ENCODE assay signal across 23 mouse cellular contexts in genomic region chr12:84541391-84541958, GRCm38 (mm10). TPM values are rescaled to one million over a fixed set of nuclear protein-coding genes. Genes with fewer than 3 reads are reported as not detected.
A peak's percentile ranks its signal among the peaks of the same experiment; 100 is the strongest.
DNase-seq lines count a peak whose midpoint lies in the region; ATAC-seq lines count a peak whose summit lies in the region.
"Had no signal": no experiment of that assay in that cellular context is flagged by ENCODE, and none has a peak within 500 bp of the region (broad histone marks: within the 10 kb centered on the region; RNA-seq: fewer than 3 reads in every experiment).

No protein-coding gene starts in this region.

- no peak overlapping the region for H3K4me3 ChIP-seq in forebrain, embryonic 10.5 days
- H3K4me3 ChIP-seq in forebrain, embryonic 16.5 days (replicated peaks; ENCODE audit: low read length): no peak overlapping the region
- no peak overlapping the region for H3K4me3 ChIP-seq in forebrain, embryonic 13.5 days
- H3K4me3 ChIP-seq: heart, adult 2 months; heart, embryonic 15.5 days had no signal

- intact Hi-C loops in left cerebral cortex, postnatal 10 days (cut with DNase I): no loop called here

- no peak overlapping the region for H3K9ac ChIP-seq in forebrain, embryonic 16.5 days (replicated peaks; ENCODE audit: low read depth, low read length)
- H3K9ac ChIP-seq in forebrain, embryonic 13.5 days: no peak overlapping the region
- H3K9ac ChIP-seq: heart, embryonic 15.5 days; hindbrain, embryonic 14.5 days had no signal

- H3K36me3 ChIP-seq in forebrain, embryonic 10.5 days (replicated peaks): no peaks in the 10 kb centered on the region
- no peaks in the 10 kb centered on the region for H3K36me3 ChIP-seq in forebrain, embryonic 16.5 days (ENCODE audit: control insufficient read depth, insufficient read depth)
- no peaks in the 10 kb centered on the region for H3K36me3 ChIP-seq in forebrain, embryonic 13.5 days (ENCODE audit: poor library complexity, severe bottlenecking)
- H3K36me3 ChIP-seq: heart, embryonic 15.5 days had no signal

- peaks cover 39% of the 10 kb centered on the region for H3K4me1 ChIP-seq in forebrain, embryonic 10.5 days
- peaks cover 12% of the 10 kb centered on the region for H3K4me1 ChIP-seq in forebrain, embryonic 16.5 days (replicated peaks; ENCODE audit: control insufficient read depth, insufficient read depth, low read length)
- peaks cover 37% of the 10 kb centered on the region for H3K4me1 ChIP-seq in forebrain, embryonic 13.5 days
- H3K4me1 ChIP-seq: heart, embryonic 15.5 days had no signal

- peaks cover 18% of the 10 kb centered on the region; the same call in 1 of the 2 replicates for H3K27me3 ChIP-seq in forebrain, embryonic 10.5 days (ENCODE audit: poor library complexity, severe bottlenecking)
- no peaks in the 10 kb centered on the region for H3K27me3 ChIP-seq in forebrain, embryonic 16.5 days (replicated peaks; ENCODE audit: control insufficient read depth, insufficient read depth, low read length)
- no peaks in the 10 kb centered on the region for H3K27me3 ChIP-seq in forebrain, embryonic 13.5 days
- H3K27me3 ChIP-seq: Patski had no signal

- no peak; the same call in 1 of the 2 replicates for ATAC-seq in forebrain, embryonic 16.5 days
- peak; percentile 64; the same call in 1 of the 2 replicates for ATAC-seq in forebrain, embryonic 13.5 days
- ATAC-seq: intestine, embryonic 16.5 days had no signal

- 53% methylated on average over 11 of the region's 11 CpGs for WGBS in forebrain, embryonic 10.5 days
- WGBS in forebrain, embryonic 16.5 days: 16% methylated on average over 11 of the region's 11 CpGs
- 22% methylated on average over 11 of the region's 11 CpGs for WGBS in forebrain, embryonic 13.5 days

- H3K9me3 ChIP-seq in forebrain, embryonic 10.5 days: no peaks in the 10 kb centered on the region
- H3K9me3 ChIP-seq in forebrain, embryonic 16.5 days (ENCODE audit: control insufficient read depth, low read length): no peaks in the 10 kb centered on the region
- no peaks in the 10 kb centered on the region for H3K9me3 ChIP-seq in forebrain, embryonic 13.5 days (replicated peaks)
- H3K9me3 ChIP-seq: heart, embryonic 15.5 days had no signal

- peak overlapping the region; percentile 77 for H3K27ac ChIP-seq in forebrain, embryonic 10.5 days
- no peak overlapping the region for H3K27ac ChIP-seq in forebrain, embryonic 16.5 days (ENCODE audit: low read length)
- H3K27ac ChIP-seq in forebrain, embryonic 13.5 days: peak overlapping the region; percentile 60; the same call in 1 of the 2 replicates
- H3K27ac ChIP-seq: heart, adult 2 months; heart, embryonic 15.5 days; hindbrain, embryonic 14.5 days had no signal

- DNase-seq in forebrain, embryonic 10.5 days (ENCODE audit: extremely low spot score, low spot score): no peak
- peak; percentile 83 for DNase-seq in Muller cell, postnatal 12 days (ENCODE audit: inconsistent ontology term)
- DNase-seq in retina, postnatal 1 day: peak; percentile 97
- no peak for DNase-seq in left cerebral cortex, postnatal 10 days (ENCODE audit: extremely low spot score in 1 of 2, low spot score in 2 of 2)
- no peak for DNase-seq in heart, adult 11 months
- DNase-seq: adrenal gland, adult 2 months; adrenal gland, postnatal 25 days; cerebellum, adult 2 months; cerebellum, postnatal 10 days; gastrocnemius, postnatal 36 days; heart, adult 2 months; heart, postnatal 14 days had no signal

- H3K4me2 ChIP-seq in forebrain, embryonic 16.5 days (ENCODE audit: low read length): no peak overlapping the region
- no peak overlapping the region for H3K4me2 ChIP-seq in forebrain, embryonic 13.5 days
- H3K4me2 ChIP-seq: heart, embryonic 11.5 days; heart, embryonic 15.5 days; hindbrain, embryonic 14.5 days had no signal

RNA-seq across cellular contexts. Expression of gene Vsx2, which starts 28.1 kb away (rescaled TPM):
- 1.2 and 2.2 TPM in 2 replicates for polyA plus RNA-seq in forebrain, embryonic 10.5 days (2016; fragmentation: Nextera tagmentation; extraction: Ambion mirVana)
- polyA plus RNA-seq in forebrain, embryonic 16.5 days (2015; fragmentation: Nextera tagmentation; extraction: Ambion mirVana): 0.06 and 0.10 TPM in 2 replicates
- not detected in 2 replicates for polyA plus RNA-seq in forebrain, embryonic 13.5 days (2015; fragmentation: Nextera tagmentation; extraction: Ambion mirVana)
- under 1 TPM; 0.39 TPM for total RNA-seq in left cerebral cortex, postnatal 10 days (2021)
- total RNA-seq: adrenal gland, adult 2 months; adrenal gland, postnatal 25 days; gastrocnemius, adult 8-10 months; gastrocnemius, postnatal 36 days; heart, adult 2 months; hematopoietic stem cell, adult 5-6 weeks; MEL had no signal
- polyA plus RNA-seq: adrenal gland, adult 2 months; C2C12; heart, adult 2 months; heart, embryonic 11.5 days; heart, embryonic 15.5 days; intestine, embryonic 16.5 days; Patski had no signal

Comparison
In these comparisons a context has a peak if more than half of its experiments do, and no peak if none do; other contexts are left out.
1. DNase-seq: peak in Muller cell, postnatal 12 days (single experiment) and retina, postnatal 1 day (single experiment); none in forebrain, embryonic 10.5 days (single experiment), left cerebral cortex, postnatal 10 days (0 of 2) and heart, adult 11 months (single experiment).